In genomic region chr11:117459148-117459547, GRCm38 (mm10) we compare ENCODE assay signal across 28 mouse cellular contexts. TPM values are rescaled to one million over a fixed set of nuclear protein-coding genes. Genes with fewer than 3 reads are reported as not detected.
DNase-seq lines count a peak whose midpoint lies in the region; ATAC-seq lines count a peak whose summit lies in the region.
"Had no signal": no experiment of that assay in that cellular context is flagged by ENCODE, and none has a peak within 500 bp of the region (broad histone marks: within the 10 kb centered on the region; RNA-seq: fewer than 3 reads in every experiment).

No protein-coding gene starts in this region.

- H3K4me2 ChIP-seq in hindbrain, embryonic 12.5 days (replicated peaks): 0 out of 2 replicates have a peak overlapping the region, but pooled peaks have one; percentile 3
- H3K4me2 ChIP-seq in hindbrain, embryonic 11.5 days (replicated peaks; ENCODE audit: low read depth, low read length): no peak overlapping the region
- H3K4me2 ChIP-seq: embryonic facial prominence, embryonic 15.5 days; limb, embryonic 12.5 days; liver, embryonic 12.5 days; neural tube, embryonic 13.5 days had no signal

- H3K4me3 ChIP-seq in hindbrain, embryonic 12.5 days: no peak overlapping the region
- H3K4me3 ChIP-seq in hindbrain, embryonic 11.5 days (ENCODE audit: low read depth, low read length): no peak overlapping the region
- H3K4me3 ChIP-seq: embryonic facial prominence, embryonic 15.5 days; heart, embryonic 12.5 days; limb, embryonic 12.5 days; liver, embryonic 12.5 days; megakaryocyte, embryonic 14.5 days; neural tube, embryonic 13.5 days had no signal

- peaks cover 55% of the 10 kb centered on the region for H3K4me1 ChIP-seq in hindbrain, embryonic 12.5 days
- H3K4me1 ChIP-seq in hindbrain, embryonic 11.5 days (replicated peaks; ENCODE audit: control insufficient read depth, insufficient read depth, low read length): peaks cover 17% of the 10 kb centered on the region
- H3K4me1 ChIP-seq: liver, embryonic 12.5 days; megakaryocyte, embryonic 14.5 days had no signal

- ATAC-seq in hindbrain, embryonic 12.5 days (ENCODE audit: low FRiP score): no peak
- ATAC-seq in hindbrain, embryonic 11.5 days (ENCODE audit: low FRiP score): no peak
- ATAC-seq: liver, embryonic 12.5 days had no signal

- no peaks in the 10 kb centered on the region for H3K36me3 ChIP-seq in hindbrain, embryonic 12.5 days
- no peaks in the 10 kb centered on the region for H3K36me3 ChIP-seq in hindbrain, embryonic 11.5 days (ENCODE audit: control insufficient read depth, insufficient read depth, low read length)
- H3K36me3 ChIP-seq: embryonic facial prominence, embryonic 15.5 days; heart, embryonic 12.5 days; limb, embryonic 12.5 days; liver, embryonic 12.5 days; neural tube, embryonic 13.5 days had no signal

- H3K27me3 ChIP-seq in hindbrain, embryonic 12.5 days: peaks cover 35% of the 10 kb centered on the region
- peaks cover 9% of the 10 kb centered on the region for H3K27me3 ChIP-seq in hindbrain, embryonic 11.5 days (ENCODE audit: control insufficient read depth, insufficient read depth, low read length)

- WGBS in hindbrain, embryonic 12.5 days: 5% methylated on average over 8 of the region's 8 CpGs
- 2% methylated on average over 8 of the region's 8 CpGs for WGBS in hindbrain, embryonic 11.5 days

- H3K9ac ChIP-seq in hindbrain, embryonic 12.5 days: no peak overlapping the region
- no peak overlapping the region for H3K9ac ChIP-seq in hindbrain, embryonic 11.5 days (ENCODE audit: low read depth, low read length)
- H3K9ac ChIP-seq: embryonic facial prominence, embryonic 15.5 days; heart, embryonic 12.5 days; limb, embryonic 12.5 days; liver, embryonic 12.5 days had no signal

- H3K9me3 ChIP-seq in hindbrain, embryonic 12.5 days (replicated peaks): no peaks in the 10 kb centered on the region
- no peaks in the 10 kb centered on the region for H3K9me3 ChIP-seq in hindbrain, embryonic 11.5 days (ENCODE audit: control insufficient read depth, low read length)
- H3K9me3 ChIP-seq: embryonic facial prominence, embryonic 15.5 days; heart, embryonic 12.5 days; limb, embryonic 12.5 days; liver, embryonic 12.5 days; megakaryocyte, embryonic 14.5 days; neural tube, embryonic 13.5 days had no signal

- H3K27ac ChIP-seq in hindbrain, embryonic 12.5 days: no peak overlapping the region
- no peak overlapping the region for H3K27ac ChIP-seq in hindbrain, embryonic 11.5 days (ENCODE audit: low read depth, low read length)
- H3K27ac ChIP-seq: embryonic facial prominence, embryonic 15.5 days; limb, embryonic 12.5 days; liver, embryonic 12.5 days; neural tube, embryonic 13.5 days had no signal

- DNase-seq in hindbrain, embryonic 11.5 days (ENCODE audit: low spot score): no peak
- peak; percentile 9 to 27 for DNase-seq in spleen, postnatal 36 days (ENCODE audit: low spot score in 2 of 2)
- no peak for DNase-seq in spleen, adult 12 weeks (ENCODE audit: low spot score)
- DNase-seq in Muller cell, postnatal 12 days (ENCODE audit: inconsistent ontology term): peak; percentile 20
- DNase-seq in layer of hippocampus, adult 8-10 months (ENCODE audit: low spot score in 2 of 2): no peak
- DNase-seq in right cerebral cortex, adult 18-20 months: no peak
- DNase-seq: adrenal gland, adult 2 months; cerebellum, adult 8-10 months; heart, adult 11 months; lung, adult 2 months; midbrain, embryonic 14.5 days; right cerebral cortex, postnatal 14 days; thymus, adult 2 months had no signal

RNA-seq across cellular contexts. Expression of gene Gm11733, which starts 25.0 kb away (rescaled TPM):
- not detected in 2 replicates for polyA plus RNA-seq in hindbrain, embryonic 12.5 days (2016; fragmentation: Nextera tagmentation; extraction: Ambion mirVana)
- polyA plus RNA-seq in hindbrain, embryonic 11.5 days (2014; fragmentation: Nextera tagmentation; extraction: Ambion mirVana): not detected in 2 replicates
- under 1 TPM in 1 of 4 experiments, not detected in 3; 0.23 TPM for total RNA-seq in layer of hippocampus, adult 8-10 months (2022)
- total RNA-seq: adrenal gland, adult 2 months; common myeloid progenitor, adult 5-6 weeks; gastrocnemius, adult 8-10 months; heart, postnatal 25 days; layer of hippocampus, postnatal 14 days had no signal
- polyA plus RNA-seq: adrenal gland, adult 2 months; embryonic facial prominence, embryonic 15.5 days; forebrain, embryonic 11.5 days; heart, embryonic 12.5 days; large intestine, adult 2 months; limb, embryonic 12.5 days; liver, embryonic 12.5 days; lung, adult 2 months; neural tube, embryonic 13.5 days; spleen, adult 2 months; stomach, embryonic 16.5 days; thymus, adult 2 months had no signal

Comparison
In these comparisons a context has a peak if more than half of its experiments do, and no peak if none do; other contexts are left out.
1. DNase-seq: peak in spleen, postnatal 36 days (2 of 2) and Muller cell, postnatal 12 days (single experiment); none in hindbrain, embryonic 11.5 days (single experiment), spleen, adult 12 weeks (single experiment), layer of hippocampus, adult 8-10 months (0 of 2) and right cerebral cortex, adult 18-20 months (single experiment).